Mouse (Mus musculus): ENCODE data around the gene Dynll1. TPM values are rescaled to one million over a fixed set of nuclear protein-coding genes. Genes with fewer than 3 reads are reported as not detected.
"Not testable (repeated sequence)": the region's sequence is repeated elsewhere in the genome, so short reads cannot be mapped to it uniquely, and the experiment has no call there.

Dynll1 gene
- polyA plus RNA-seq, 1 experiment from 2014 or later: 1,255 TPM

DNA sequence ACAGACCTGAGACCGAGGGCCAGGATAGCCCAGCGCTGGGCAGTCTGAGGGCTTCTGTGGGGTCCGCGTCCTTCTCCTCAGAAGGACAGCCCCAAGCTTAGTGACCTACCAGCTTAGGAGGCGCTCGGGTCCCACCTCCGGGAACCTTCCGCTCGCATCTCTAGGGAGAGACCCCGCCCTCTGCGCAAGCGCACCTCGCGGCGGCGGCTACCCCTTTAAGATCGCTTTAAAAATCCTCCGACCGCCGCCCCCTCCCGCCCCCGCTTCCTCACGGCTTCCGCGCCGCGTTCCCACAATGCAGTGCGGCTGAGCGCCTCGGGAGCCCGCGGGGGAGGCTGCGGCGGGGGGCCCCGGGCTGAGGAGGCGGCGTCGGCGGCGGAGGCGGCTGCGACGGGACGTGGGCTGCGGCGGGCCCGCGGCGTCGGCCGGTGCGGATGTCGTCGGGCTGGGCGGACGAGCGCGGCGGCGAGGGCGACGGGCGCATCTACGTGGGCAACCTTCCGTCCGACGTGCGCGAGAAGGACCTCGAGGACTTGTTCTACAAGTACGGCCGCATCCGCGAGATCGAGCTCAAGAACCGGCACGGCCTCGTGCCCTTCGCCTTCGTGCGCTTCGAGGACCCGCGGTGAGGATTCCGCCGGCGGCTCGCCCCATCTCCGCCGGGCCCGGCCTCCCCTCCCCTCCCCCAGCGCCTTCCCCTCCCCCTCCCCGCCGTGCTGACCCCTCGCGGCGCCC lies 26.2 kb upstream of the Dynll1 start, which contains the start of gene Srsf9:
Gene Srsf9 (plus strand): TSS at position 303 of the 735 bp plus-strand sequence.
- no peaks in the 10 kb centered on the region for H3K27me3 ChIP-seq
- ATAC-seq (ENCODE audit: low FRiP score, low read depth): peak; percentile 92
- H3K9me3 ChIP-seq: no peaks in the 10 kb centered on the region
- H3K4me2 ChIP-seq: peak within 1 kb of the TSS; percentile 80
- WGBS: under 1% methylated on average over 80 of the region's 97 CpGs
- peaks cover 11% of the 10 kb centered on the region for H3K36me3 ChIP-seq
- peaks cover 28% of the 10 kb centered on the region for H3K4me1 ChIP-seq (replicated peaks)
- H3K27ac ChIP-seq (replicated peaks): peak within 1 kb of the TSS; percentile 90
- H3K4me3 ChIP-seq: peak within 1 kb of the TSS; percentile 85
- peak within 1 kb of the TSS; percentile 64 for H3K9ac ChIP-seq

DNA sequence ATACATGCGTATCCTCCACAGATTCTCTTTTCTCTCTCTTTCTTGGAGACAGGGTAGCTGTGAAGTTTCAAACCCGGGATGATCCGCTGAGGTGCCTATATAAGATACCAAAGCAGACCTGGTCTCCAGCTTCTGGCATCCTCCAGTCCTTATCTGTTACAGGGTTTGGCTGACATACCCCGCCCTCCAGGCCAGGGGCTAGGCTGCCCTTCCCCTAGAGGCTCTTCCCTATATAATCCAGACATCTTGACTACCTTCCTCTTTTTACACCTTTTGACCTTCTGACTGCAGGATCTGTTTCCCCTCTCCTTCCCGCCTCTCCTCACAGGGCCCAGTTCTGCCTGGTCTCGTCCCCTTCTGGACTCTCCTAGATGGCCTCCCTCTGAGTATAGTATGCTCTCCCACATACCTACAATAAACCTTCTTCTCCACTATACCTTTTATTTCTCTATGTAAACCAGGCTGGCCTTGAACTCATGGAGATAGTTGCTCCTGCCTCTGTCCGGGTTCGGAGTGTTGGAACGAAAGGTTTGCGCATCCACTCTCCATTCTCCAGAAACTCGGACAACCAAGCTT lies 25.5 kb upstream of the Dynll1 start:
- H3K4me1 ChIP-seq (replicated peaks): peaks cover 28% of the 10 kb centered on the region
- ATAC-seq (ENCODE audit: low FRiP score, low read depth): peak; percentile 65
- peaks cover 4% of the 10 kb centered on the region for H3K36me3 ChIP-seq
- peak overlapping the region; percentile 85 for H3K4me3 ChIP-seq
- H3K27me3 ChIP-seq: no peaks in the 10 kb centered on the region
- WGBS: 30% methylated on average over 11 of the region's 11 CpGs
- peak overlapping the region; percentile 64 for H3K9ac ChIP-seq
- H3K9me3 ChIP-seq: no peaks in the 10 kb centered on the region
- H3K27ac ChIP-seq (replicated peaks): peak overlapping the region; percentile 90
- H3K4me2 ChIP-seq: peak overlapping the region; percentile 80

DNA sequence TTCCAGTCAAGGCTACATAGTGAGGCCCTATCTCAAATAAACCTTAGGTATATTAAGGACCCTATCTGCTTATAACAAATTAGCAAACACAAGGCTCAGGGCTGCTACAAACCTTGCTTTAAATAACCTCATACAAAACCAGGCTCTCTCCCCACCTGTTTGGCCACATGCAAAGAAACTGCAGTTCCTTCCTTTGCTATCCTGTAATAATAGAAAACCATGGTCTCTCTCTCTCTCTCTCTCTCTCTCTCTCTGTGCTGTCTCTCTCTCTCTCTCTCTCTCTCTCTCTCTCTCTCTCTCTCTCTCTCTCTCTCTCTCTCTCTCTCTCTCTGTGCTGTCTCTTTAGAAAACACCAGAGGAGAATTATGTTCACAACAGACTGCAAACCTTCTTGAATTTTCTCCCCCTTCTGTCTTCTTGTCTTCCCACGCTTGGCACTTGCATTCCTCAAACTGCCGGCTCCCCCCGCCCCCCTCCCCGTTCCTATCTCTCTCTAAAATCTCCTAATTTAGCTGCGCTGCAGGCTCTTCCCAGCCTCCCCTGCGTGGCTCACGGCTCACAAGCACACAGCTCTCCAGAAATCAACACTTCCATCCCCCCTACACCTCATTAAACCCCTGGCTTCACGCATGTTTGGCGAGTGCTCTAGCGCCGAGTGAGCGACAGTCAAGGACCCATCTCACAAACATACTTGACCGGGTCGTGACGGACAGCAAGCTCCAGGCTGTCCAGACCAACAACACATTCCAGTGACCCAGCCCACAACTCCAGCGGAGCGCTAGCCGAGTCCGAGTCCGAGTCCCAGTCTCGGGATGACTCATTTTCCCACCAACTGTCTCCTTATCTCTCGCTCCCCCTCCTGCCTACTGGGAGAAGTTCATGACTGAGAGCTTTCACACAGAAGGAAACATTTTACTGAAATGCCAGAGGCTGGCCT lies 18.5 kb upstream of the Dynll1 start:
- peaks cover 32% of the 10 kb centered on the region for H3K4me1 ChIP-seq (replicated peaks)
- WGBS: 2% methylated on average over 22 of the region's 22 CpGs

DNA sequence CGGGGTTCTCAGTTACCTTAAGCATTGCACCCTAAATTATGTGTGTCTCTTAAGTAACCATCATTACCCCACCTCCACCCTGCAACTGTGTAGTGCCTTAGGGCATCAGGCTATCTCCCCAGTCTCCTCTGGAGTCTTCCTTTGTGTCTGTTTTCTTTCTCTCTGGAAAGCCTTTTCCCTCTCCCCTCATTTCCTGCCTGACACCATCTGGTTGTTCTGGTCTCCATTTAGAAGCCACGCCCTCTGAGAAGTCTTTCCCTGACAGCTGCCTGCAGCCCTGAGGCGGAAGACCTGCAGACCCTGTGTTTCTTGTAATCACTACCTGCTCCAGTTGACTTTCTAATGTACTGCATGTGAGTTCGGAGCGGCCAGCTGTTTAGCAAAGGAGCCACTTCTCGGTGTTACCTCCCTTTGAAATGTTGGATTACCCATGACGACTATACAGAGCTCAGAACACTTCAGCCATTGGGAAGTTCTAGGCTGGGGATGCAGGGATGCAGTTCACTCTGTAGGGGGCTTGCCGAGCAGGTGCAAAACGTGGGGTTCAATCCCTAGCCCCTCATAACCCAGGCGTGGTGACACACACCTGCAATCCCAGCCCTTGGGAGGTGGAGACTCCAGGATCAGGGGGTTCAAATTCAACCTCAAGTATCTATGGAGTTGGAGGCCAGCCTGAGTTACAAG lies 17.0 kb upstream of the Dynll1 start:
- peak; percentile 43; the same call in 1 of the 2 replicates for ATAC-seq (ENCODE audit: low FRiP score, low read depth)
- Histone ChIP-seq H3K27me3 (no peaks in the 10 kb centered on the region), H3K4me2 (peak overlapping the region; percentile 1), H3K36me3 (no peaks in the 10 kb centered on the region), H3K4me3 (no peak overlapping the region), H3K9ac (no peak overlapping the region), H3K9me3 (no peaks in the 10 kb centered on the region), H3K27ac (replicated peaks) (peak overlapping the region; percentile 52), H3K4me1 (replicated peaks) (peaks cover 32% of the 10 kb centered on the region)
- 9% methylated on average over 10 of the region's 10 CpGs for WGBS

More for the DNA sequence above, 18.5 kb upstream of the Dynll1 start:
- H3K4me2 ChIP-seq: peak overlapping the region; percentile 85
- peak overlapping the region; percentile 28 for H3K9ac ChIP-seq
- no peaks in the 10 kb centered on the region for H3K27me3 ChIP-seq
- peak overlapping the region; percentile 42 for H3K4me3 ChIP-seq
- no peaks in the 10 kb centered on the region for H3K36me3 ChIP-seq
- H3K9me3 ChIP-seq: no peaks in the 10 kb centered on the region
- peak overlapping the region; percentile 74 for H3K27ac ChIP-seq (replicated peaks)
- ATAC-seq (ENCODE audit: low FRiP score, low read depth): peak; percentile 71

DNA sequence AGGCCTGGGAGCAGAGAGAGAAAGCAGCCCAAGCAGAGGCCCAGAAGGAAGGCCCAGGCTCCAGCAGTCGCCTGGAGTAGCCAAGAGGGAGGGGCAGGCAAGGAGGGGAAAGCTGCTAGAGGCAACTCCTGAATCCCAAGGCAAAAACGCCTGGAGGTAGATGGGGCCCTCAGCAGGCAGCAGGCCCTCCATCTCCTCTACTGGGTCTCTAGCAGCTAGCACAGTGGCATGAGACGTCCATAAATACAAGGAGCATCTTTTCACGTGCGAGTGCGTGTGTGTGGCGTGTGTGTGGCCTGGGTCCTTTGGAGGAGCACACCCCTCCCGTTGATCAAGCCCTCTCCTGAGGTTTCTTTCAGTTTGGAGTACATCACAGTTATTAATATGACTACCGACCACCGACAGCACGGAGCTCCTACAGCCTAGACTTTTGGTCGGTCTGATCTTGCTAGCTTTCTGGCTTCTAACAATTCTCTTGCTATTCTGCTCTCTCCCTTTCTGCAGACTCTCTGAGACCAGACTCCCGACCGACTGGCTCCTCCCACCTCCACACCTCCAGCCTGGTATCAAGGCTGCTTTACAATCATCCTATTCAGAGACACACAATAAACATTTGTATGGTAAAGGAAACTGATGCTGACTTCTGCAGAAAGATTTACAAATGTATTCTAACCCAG lies 16.3 kb upstream of the Dynll1 start:
- Histone ChIP-seq H3K9ac (0 out of 2 replicates have a peak overlapping the region, but pooled peaks have one; percentile 14), H3K27me3 (no peaks in the 10 kb centered on the region), H3K4me3 (no peak overlapping the region), H3K27ac (replicated peaks) (peak overlapping the region; percentile 52), H3K36me3 (no peaks in the 10 kb centered on the region), H3K4me1 (replicated peaks) (peaks cover 32% of the 10 kb centered on the region), H3K9me3 (no peaks in the 10 kb centered on the region), H3K4me2 (peak overlapping the region; percentile 1)
- no peak for ATAC-seq (ENCODE audit: low FRiP score, low read depth)
- WGBS: 6% methylated on average over 14 of the region's 14 CpGs

DNA sequence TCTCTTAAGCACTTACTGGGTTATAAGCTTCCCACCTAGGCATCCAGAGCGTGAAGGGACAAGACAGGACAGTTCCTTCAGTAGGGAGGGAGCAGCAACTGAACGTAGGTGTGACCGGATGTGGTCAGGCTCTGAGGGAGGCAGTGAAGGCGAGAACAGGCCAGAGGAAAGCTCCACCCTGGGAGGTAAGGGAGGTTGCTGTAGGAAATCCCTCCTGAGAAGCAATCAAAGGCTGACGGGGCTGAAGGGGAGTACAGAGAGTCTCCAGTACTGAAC lies 12.8 kb upstream of the Dynll1 start:
- no peak for ATAC-seq (ENCODE audit: low FRiP score, low read depth)
- Histone ChIP-seq H3K36me3 (no peaks in the 10 kb centered on the region), H3K4me1 (replicated peaks) (peaks cover 20% of the 10 kb centered on the region), H3K9me3 (no peaks in the 10 kb centered on the region), H3K27ac (replicated peaks) (no peak overlapping the region), H3K27me3 (no peaks in the 10 kb centered on the region), H3K9ac (no peak overlapping the region), H3K4me3 (no peak overlapping the region), H3K4me2 (no peak overlapping the region)
- WGBS: 50% methylated on average over 5 of the region's 5 CpGs

DNA sequence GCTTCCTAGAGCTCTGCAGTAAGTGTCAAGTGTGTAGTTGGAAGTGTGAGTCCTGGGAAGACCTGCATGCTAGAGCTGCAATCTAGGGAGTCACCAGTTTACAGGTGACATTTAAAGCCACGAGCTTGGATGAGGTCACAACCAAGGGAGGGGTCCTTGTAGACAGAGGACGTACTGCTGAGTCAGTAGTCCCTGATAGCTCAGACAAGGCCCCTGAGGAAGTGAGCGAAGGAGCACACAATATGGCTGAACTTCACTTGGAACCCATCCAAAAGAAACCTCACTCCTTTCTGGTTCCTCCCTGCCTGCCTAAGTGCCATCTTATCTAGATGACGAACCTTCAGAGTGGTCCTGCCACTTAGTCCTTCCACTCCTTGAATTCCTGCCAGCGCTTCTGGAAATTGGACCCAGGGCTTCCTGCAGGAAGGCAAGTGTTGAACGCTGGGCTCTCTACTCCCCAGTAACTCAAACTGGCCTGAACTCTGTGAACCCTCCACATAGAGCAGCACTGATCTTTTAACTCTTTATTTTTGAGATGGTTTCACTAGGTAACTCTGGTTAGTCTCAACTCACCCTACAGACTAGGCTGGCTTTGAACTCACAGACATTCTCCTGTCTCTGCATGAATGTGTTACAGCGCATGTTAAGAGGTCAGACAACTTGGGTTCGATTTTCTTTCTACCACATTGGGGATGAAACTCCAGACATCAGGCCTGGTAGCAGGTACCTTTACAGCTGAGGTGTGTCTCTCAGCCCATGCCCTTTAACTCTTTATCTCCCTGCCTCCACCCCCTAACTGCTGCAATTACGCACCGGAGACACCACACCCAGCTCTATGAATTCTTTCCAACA lies 12.2 kb upstream of the Dynll1 start:
- peaks cover 15% of the 10 kb centered on the region for H3K4me1 ChIP-seq (replicated peaks)
- no peak overlapping the region for H3K9ac ChIP-seq
- no peak for ATAC-seq (ENCODE audit: low FRiP score, low read depth)
- 81% methylated on average over 10 of the region's 10 CpGs for WGBS
- H3K4me2 ChIP-seq: no peak overlapping the region
- no peaks in the 10 kb centered on the region for H3K9me3 ChIP-seq
- no peaks in the 10 kb centered on the region for H3K27me3 ChIP-seq
- no peak overlapping the region for H3K4me3 ChIP-seq
- no peaks in the 10 kb centered on the region for H3K36me3 ChIP-seq
- no peak overlapping the region for H3K27ac ChIP-seq (replicated peaks)

DNA sequence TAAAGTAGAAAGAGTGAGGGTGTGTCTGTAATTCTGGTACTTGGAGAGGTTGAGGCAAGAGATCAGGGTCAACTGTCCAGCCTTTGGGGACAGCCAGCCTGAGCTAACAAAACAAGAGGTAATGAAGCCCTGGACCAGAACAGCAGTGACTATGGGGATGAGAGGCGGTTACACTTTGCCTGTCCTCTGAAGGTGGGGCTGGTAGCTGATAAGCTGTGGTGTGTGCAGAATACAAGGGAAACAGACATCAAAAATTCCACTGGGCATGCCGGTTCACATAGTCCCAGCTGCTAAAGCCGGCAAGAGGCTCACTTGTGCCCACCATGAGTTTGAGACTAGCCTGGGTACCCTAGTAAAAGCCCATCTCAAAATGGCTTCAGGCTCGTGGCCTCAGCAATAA lies 11.6 kb upstream of the Dynll1 start:
- no peak overlapping the region for H3K9ac ChIP-seq
- H3K27me3 ChIP-seq: no peaks in the 10 kb centered on the region
- no peaks in the 10 kb centered on the region for H3K9me3 ChIP-seq
- H3K27ac ChIP-seq (replicated peaks): no peak overlapping the region
- no peak overlapping the region for H3K4me3 ChIP-seq
- WGBS: 90% methylated on average over 4 of the region's 4 CpGs
- no peak for ATAC-seq (ENCODE audit: low FRiP score, low read depth)
- no peaks in the 10 kb centered on the region for H3K36me3 ChIP-seq
- peaks cover 8% of the 10 kb centered on the region for H3K4me1 ChIP-seq (replicated peaks)
- H3K4me2 ChIP-seq: no peak overlapping the region

DNA sequence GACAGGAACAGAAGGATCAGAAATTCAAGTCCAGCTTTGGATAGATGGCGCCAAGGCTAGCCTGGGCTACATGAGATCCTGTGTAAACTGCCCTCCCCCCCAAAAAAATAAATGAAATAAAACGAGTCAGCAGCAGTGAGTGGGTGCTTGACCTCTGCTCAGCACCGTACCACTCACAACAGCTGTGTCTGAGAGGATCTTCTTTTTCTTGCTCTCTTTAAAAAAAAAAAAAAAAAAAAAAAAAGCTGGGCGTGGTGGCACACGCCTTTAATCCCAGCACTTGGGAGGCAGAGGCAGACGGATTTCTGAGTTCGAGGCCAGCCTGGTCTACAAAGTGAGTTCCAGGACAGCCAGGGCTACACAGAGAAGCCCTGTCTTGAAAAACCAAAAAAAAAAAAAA lies 1.4 kb upstream of the Dynll1 start:
- Histone ChIP-seq H3K36me3 (peaks cover 13% of the 10 kb centered on the region), H3K4me1 (replicated peaks) (peaks cover 30% of the 10 kb centered on the region), H3K4me2 (peak overlapping the region; percentile 63), H3K4me3 (peak overlapping the region; percentile 89; the same call in 1 of the 2 replicates)
- H3K9me3 ChIP-seq; ATAC-seq (ENCODE audit: low FRiP score, low read depth); H3K27ac ChIP-seq (replicated peaks); H3K9ac ChIP-seq; H3K27me3 ChIP-seq: not testable (repeated sequence)
- 86% methylated on average over 6 of the region's 7 CpGs for WGBS

DNA sequence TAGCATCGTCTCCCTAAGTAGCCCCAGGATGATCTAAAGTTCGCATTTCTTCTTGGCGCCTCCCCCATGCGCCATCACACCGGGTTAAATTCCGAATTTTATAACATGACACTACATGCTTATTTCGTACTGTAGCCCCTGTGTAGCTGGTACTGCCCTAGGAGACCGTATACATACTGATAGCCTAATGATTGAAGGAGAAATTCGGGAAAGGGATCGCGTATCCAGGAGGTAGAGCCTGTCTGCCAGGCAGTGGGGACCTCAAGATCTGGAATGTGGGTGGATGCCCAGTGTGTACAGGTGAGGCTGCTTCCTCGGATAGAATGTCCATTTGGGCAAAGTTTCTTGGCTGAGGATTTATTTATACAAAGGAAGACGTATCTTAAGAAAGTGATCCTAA lies 816 bp upstream of the Dynll1 start:
- Histone ChIP-seq H3K36me3 (peaks cover 17% of the 10 kb centered on the region), H3K9me3 (no peaks in the 10 kb centered on the region), H3K27ac (replicated peaks) (peak overlapping the region; percentile 57), H3K27me3 (no peaks in the 10 kb centered on the region), H3K4me2 (peak overlapping the region; percentile 63), H3K9ac (peak overlapping the region; percentile 42), H3K4me3 (peak overlapping the region; percentile 89), H3K4me1 (replicated peaks) (peaks cover 31% of the 10 kb centered on the region)
- WGBS: 29% methylated on average over 13 of the region's 13 CpGs
- ATAC-seq (ENCODE audit: low FRiP score, low read depth): no peak

All from hindbrain, embryonic 15.5 days (tissue).